Mouse (Mus musculus) mature B cell (primary cell): ENCODE measurements around the gene Uqcr11.

ENCODE experiments used
- in situ Hi-C: fragments of 300-500 bp; cut with MboI; formaldehyde crosslinking; loops from 2 replicates; pipeline ENCODE4 v1.14.3; 2019

Uqcr11 gene

GRCm38 (mm10) chr10:80406684-80407501 is at the start of gene Uqcr11:
Gene Uqcr11, minus strand, starts transcription at chr10:80406830.
- in situ Hi-C loops = no loop called here

- in situ Hi-C loops = no loop called here
Observed at GRCm38 (mm10) chr10:80455697-80456096, 49.1 kb upstream of the Uqcr11 start.

GRCm38 (mm10) chr10:80454781-80455180 is 48.2 kb upstream of the Uqcr11 start:
- in situ Hi-C loops = no loop called here

GRCm38 (mm10) chr10:80453601-80454000 is 47.0 kb upstream of the Uqcr11 start:
- in situ Hi-C loops = no loop called here

GRCm38 (mm10) chr10:80450599-80450998 is 44.0 kb upstream of the Uqcr11 start:
- in situ Hi-C loops = no loop called here

GRCm38 (mm10) chr10:80445898-80446601 is 39.4 kb upstream of the Uqcr11 start:
- in situ Hi-C loops = loop anchor here (5.0 kb wide), 1 partner anchor 61 kb away; no protein-coding TSS in a partner anchor

- in situ Hi-C loops = loop anchor here (5.0 kb wide), 1 partner anchor 62 kb away; no protein-coding TSS in a partner anchor
Observed at GRCm38 (mm10) chr10:80445052-80445451, 38.4 kb upstream of the Uqcr11 start.

- in situ Hi-C loops = loop anchor here (5.0 kb wide), 1 partner anchor 63 kb away; no protein-coding TSS in a partner anchor
Observed at GRCm38 (mm10) chr10:80444339-80445045, 37.9 kb upstream of the Uqcr11 start.

GRCm38 (mm10) chr10:80443575-80444278 is 37.1 kb upstream of the Uqcr11 start:
- in situ Hi-C loops = no loop called here

- in situ Hi-C loops = no loop called here
Observed at GRCm38 (mm10) chr10:80442989-80443388, 36.4 kb upstream of the Uqcr11 start.

- in situ Hi-C loops = no loop called here
Observed at GRCm38 (mm10) chr10:80441598-80441997, 35.0 kb upstream of the Uqcr11 start.

GRCm38 (mm10) chr10:80440031-80440430 is 33.4 kb upstream of the Uqcr11 start:
- in situ Hi-C loops = no loop called here

- in situ Hi-C loops = no loop called here
Observed at GRCm38 (mm10) chr10:80437973-80438372, 31.3 kb upstream of the Uqcr11 start.

- in situ Hi-C loops = no loop called here
Observed at GRCm38 (mm10) chr10:80436276-80436675, 29.6 kb upstream of the Uqcr11 start.

- in situ Hi-C loops = no loop called here
Observed at GRCm38 (mm10) chr10:80435764-80436163, 29.1 kb upstream of the Uqcr11 start.

GRCm38 (mm10) chr10:80434823-80435222 is 28.2 kb upstream of the Uqcr11 start:
- in situ Hi-C loops = no loop called here

GRCm38 (mm10) chr10:80434233-80434592 is 27.6 kb upstream of the Uqcr11 start:
- in situ Hi-C loops = no loop called here

GRCm38 (mm10) chr10:80433513-80434232 is 27.0 kb upstream of the Uqcr11 start, which contains the start of gene Tcf3:
Gene Tcf3, minus strand, starts transcription at chr10:80433647.
- in situ Hi-C loops = no loop called here

- in situ Hi-C loops = no loop called here
Observed at GRCm38 (mm10) chr10:80432936-80433512, 26.4 kb upstream of the Uqcr11 start.

- in situ Hi-C loops = no loop called here
Observed at GRCm38 (mm10) chr10:80432387-80432785, 25.8 kb upstream of the Uqcr11 start.
